Mouse (Mus musculus): Measurements from ENCODE around the gene Slc10a7. TPM values are rescaled to one million over a fixed set of nuclear protein-coding genes. Genes with fewer than 3 reads are reported as not detected.

Gene Slc10a7
- polyA plus RNA-seq, 2 experiments: 13.1 to 20.9 TPM

GRCm38 (mm10) chr8:78698331-78698741 is 189.2 kb downstream of the Slc10a7 start:
- H3K4me2 ChIP-seq (replicated peaks; ENCODE audit: low read depth, low read length, severe bottlenecking): no peak overlapping the region
- H3K27ac ChIP-seq (replicated peaks; ENCODE audit: low read depth, low read length): no peak overlapping the region
- no peaks in the 10 kb centered on the region for H3K4me1 ChIP-seq (ENCODE audit: control insufficient read depth, insufficient read depth, low read length)
- H3K27me3 ChIP-seq (ENCODE audit: control insufficient read depth, insufficient read depth, low read length): no peaks in the 10 kb centered on the region
- WGBS: 92% methylated on average over 14 of the region's 14 CpGs
- no peak overlapping the region for H3K4me3 ChIP-seq (replicated peaks; ENCODE audit: low read length)
- no peaks in the 10 kb centered on the region for H3K9me3 ChIP-seq (ENCODE audit: control insufficient read depth, low read length)
- no peak for TF ChIP-seq POLR2A (IDR thresholded peaks at IDR 0.05; ENCODE audit: borderline replicate concordance, extremely low read depth, insufficient read depth, insufficient read length)
- DNase-seq (ENCODE audit: low spot score) (no peak), ATAC-seq (ENCODE audit: low FRiP score, low read depth) (no peak)
- no peak overlapping the region for H3K9ac ChIP-seq (ENCODE audit: low read depth, low read length, severe bottlenecking)
- H3K36me3 ChIP-seq (ENCODE audit: control insufficient read depth, insufficient read depth, low read length): peaks cover 15% of the 10 kb centered on the region; the same call in 1 of the 2 replicates

GRCm38 (mm10) chr8:78703068-78703820 is 194.1 kb downstream of the Slc10a7 start:
- H3K27ac ChIP-seq (replicated peaks; ENCODE audit: low read depth, low read length): no peak overlapping the region
- DNase-seq (ENCODE audit: low spot score): no peak
- no peak overlapping the region for H3K9ac ChIP-seq (ENCODE audit: low read depth, low read length, severe bottlenecking)
- 78% methylated on average over 11 of the region's 11 CpGs for whole genome bisulfite sequencing
- H3K4me3 ChIP-seq (replicated peaks; ENCODE audit: low read length): no peak overlapping the region
- no peak overlapping the region for H3K4me2 ChIP-seq (replicated peaks; ENCODE audit: low read depth, low read length, severe bottlenecking)
- ATAC-seq (ENCODE audit: low FRiP score, low read depth): no peak
- no peaks in the 10 kb centered on the region for H3K4me1 ChIP-seq (ENCODE audit: control insufficient read depth, insufficient read depth, low read length)
- H3K36me3 ChIP-seq (ENCODE audit: control insufficient read depth, insufficient read depth, low read length): peaks cover 20% of the 10 kb centered on the region; the same call in 1 of the 2 replicates
- no peaks in the 10 kb centered on the region for H3K27me3 ChIP-seq (ENCODE audit: control insufficient read depth, insufficient read depth, low read length)
- TF ChIP-seq POLR2A (IDR thresholded peaks at IDR 0.05; ENCODE audit: borderline replicate concordance, extremely low read depth, insufficient read depth, insufficient read length): no peak
- no peaks in the 10 kb centered on the region for H3K9me3 ChIP-seq (ENCODE audit: control insufficient read depth, low read length)

- Histone ChIP-seq H3K27ac (replicated peaks; ENCODE audit: low read depth, low read length) (no peak overlapping the region), H3K4me2 (replicated peaks; ENCODE audit: low read depth, low read length, severe bottlenecking) (no peak overlapping the region), H3K9ac (ENCODE audit: low read depth, low read length, severe bottlenecking) (no peak overlapping the region), H3K9me3 (ENCODE audit: control insufficient read depth, low read length) (no peaks in the 10 kb centered on the region), H3K27me3 (ENCODE audit: control insufficient read depth, insufficient read depth, low read length) (no peaks in the 10 kb centered on the region), H3K4me3 (replicated peaks; ENCODE audit: low read length) (no peak overlapping the region), H3K36me3 (ENCODE audit: control insufficient read depth, insufficient read depth, low read length) (0 out of 2 replicates have a peak, but pooled peaks cover 11% of the 10 kb centered on the region), H3K4me1 (ENCODE audit: control insufficient read depth, insufficient read depth, low read length) (no peaks in the 10 kb centered on the region)
- TF ChIP-seq POLR2A (IDR thresholded peaks at IDR 0.05; ENCODE audit: borderline replicate concordance, extremely low read depth, insufficient read depth, insufficient read length): no peak
- ATAC-seq (ENCODE audit: low FRiP score, low read depth) (no peak), DNase-seq (ENCODE audit: low spot score) (no peak)
- WGBS: 56% methylated on average over 9 of the region's 9 CpGs
Observed at GRCm38 (mm10) chr8:78705980-78706379, 196.8 kb downstream of the Slc10a7 start.

GRCm38 (mm10) chr8:78709948-78710644 is 200.9 kb downstream of the Slc10a7 start:
- no peak overlapping the region for H3K4me3 ChIP-seq (replicated peaks; ENCODE audit: low read length)
- H3K4me2 ChIP-seq (replicated peaks; ENCODE audit: low read depth, low read length, severe bottlenecking): no peak overlapping the region
- no peak overlapping the region for H3K9ac ChIP-seq (ENCODE audit: low read depth, low read length, severe bottlenecking)
- no peaks in the 10 kb centered on the region for H3K36me3 ChIP-seq (ENCODE audit: control insufficient read depth, insufficient read depth, low read length)
- no peaks in the 10 kb centered on the region for H3K27me3 ChIP-seq (ENCODE audit: control insufficient read depth, insufficient read depth, low read length)
- H3K9me3 ChIP-seq (ENCODE audit: control insufficient read depth, low read length): no peaks in the 10 kb centered on the region
- H3K4me1 ChIP-seq (ENCODE audit: control insufficient read depth, insufficient read depth, low read length): no peaks in the 10 kb centered on the region
- TF ChIP-seq POLR2A (IDR thresholded peaks at IDR 0.05; ENCODE audit: borderline replicate concordance, extremely low read depth, insufficient read depth, insufficient read length): no peak
- WGBS: 50% methylated on average over 11 of the region's 11 CpGs
- ATAC-seq (ENCODE audit: low FRiP score, low read depth) (no peak), DNase-seq (ENCODE audit: low spot score) (no peak)
- no peak overlapping the region for H3K27ac ChIP-seq (replicated peaks; ENCODE audit: low read depth, low read length)

- WGBS: 93% methylated on average over 10 of the region's 10 CpGs
- H3K9ac ChIP-seq (ENCODE audit: low read depth, low read length, severe bottlenecking): no peak overlapping the region
- no peaks in the 10 kb centered on the region for H3K27me3 ChIP-seq (ENCODE audit: control insufficient read depth, insufficient read depth, low read length)
- TF ChIP-seq POLR2A (IDR thresholded peaks at IDR 0.05; ENCODE audit: borderline replicate concordance, extremely low read depth, insufficient read depth, insufficient read length): no peak
- H3K4me2 ChIP-seq (replicated peaks; ENCODE audit: low read depth, low read length, severe bottlenecking): no peak overlapping the region
- no peaks in the 10 kb centered on the region for H3K4me1 ChIP-seq (ENCODE audit: control insufficient read depth, insufficient read depth, low read length)
- DNase-seq (ENCODE audit: low spot score) (no peak), ATAC-seq (ENCODE audit: low FRiP score, low read depth) (no peak)
- H3K36me3 ChIP-seq (ENCODE audit: control insufficient read depth, insufficient read depth, low read length): no peaks in the 10 kb centered on the region
- H3K9me3 ChIP-seq (ENCODE audit: control insufficient read depth, low read length): no peaks in the 10 kb centered on the region
- H3K27ac ChIP-seq (replicated peaks; ENCODE audit: low read depth, low read length): no peak overlapping the region
- H3K4me3 ChIP-seq (replicated peaks; ENCODE audit: low read length): no peak overlapping the region
Observed at GRCm38 (mm10) chr8:78710961-78711360, 201.8 kb downstream of the Slc10a7 start.

Data from limb, embryonic 14.5 days (tissue).